Mouse (Mus musculus): ENCODE measurements around the gene Arhgap20. TPM values are rescaled to one million over a fixed set of nuclear protein-coding genes. Genes with fewer than 3 reads are reported as not detected.

Arhgap20 gene
- polyA plus RNA-seq, 1 experiment from 2014 or later = 6.1 TPM

- Histone ChIP-seq H3K36me3 (no peaks in the 10 kb centered on the region), H3K27me3 (no peaks in the 10 kb centered on the region), H3K27ac (replicated peaks) (no peak overlapping the region), H3K4me3 (replicated peaks) (no peak overlapping the region), H3K4me2 (replicated peaks) (no peak overlapping the region), H3K9ac (no peak overlapping the region), H3K4me1 (no peaks in the 10 kb centered on the region), H3K9me3 (replicated peaks) (no peaks in the 10 kb centered on the region)
- WGBS = 77% methylated on average over 9 of the region's 9 CpGs
- ATAC-seq (ENCODE audit: insufficient number of reproducible peaks, low FRiP score, low TSS enrichment, low read depth) = no peak
Observed at GRCm38 (mm10) chr9:51799156-51799555, 34.0 kb downstream of the Arhgap20 start.

GRCm38 (mm10) chr9:51807272-51807671, 42.1 kb downstream of the Arhgap20 start:
- H3K4me1 ChIP-seq = no peaks in the 10 kb centered on the region
- H3K4me3 ChIP-seq (replicated peaks) = no peak overlapping the region
- no peak overlapping the region for H3K27ac ChIP-seq (replicated peaks)
- WGBS = 67% methylated on average over 3 of the region's 3 CpGs
- no peaks in the 10 kb centered on the region for H3K36me3 ChIP-seq
- no peak for ATAC-seq (ENCODE audit: insufficient number of reproducible peaks, low FRiP score, low TSS enrichment, low read depth)
- no peaks in the 10 kb centered on the region for H3K27me3 ChIP-seq
- no peaks in the 10 kb centered on the region for H3K9me3 ChIP-seq (replicated peaks)
- no peak overlapping the region for H3K9ac ChIP-seq
- H3K4me2 ChIP-seq (replicated peaks) = no peak overlapping the region

- WGBS = 87% methylated on average over 1 of the region's 1 CpGs
Observed at GRCm38 (mm10) chr9:51812931-51813330, 47.8 kb downstream of the Arhgap20 start.

DNA sequence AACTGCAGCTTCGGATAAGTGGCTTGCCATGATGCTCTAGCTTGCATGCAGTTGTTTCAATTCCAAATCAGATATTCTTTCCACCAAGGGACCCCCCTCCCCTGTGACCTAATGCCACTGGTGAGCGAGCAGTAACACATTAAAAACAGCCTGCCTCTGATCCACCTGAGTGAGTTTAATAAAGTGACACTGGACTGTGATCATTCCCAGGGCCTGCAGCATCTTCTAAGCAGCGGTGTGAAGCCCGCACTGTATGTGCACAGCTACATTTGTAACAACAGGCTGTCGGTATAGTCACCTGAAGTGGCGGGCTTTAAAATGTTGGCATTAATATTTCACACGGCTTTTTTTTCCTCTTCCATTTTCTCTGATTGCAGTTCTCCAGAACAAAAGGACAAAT, 59.4 kb downstream of the Arhgap20 start:
- Histone ChIP-seq H3K27me3 (no peaks in the 10 kb centered on the region), H3K4me1 (no peaks in the 10 kb centered on the region), H3K27ac (replicated peaks) (no peak overlapping the region), H3K4me3 (replicated peaks) (no peak overlapping the region), H3K9ac (no peak overlapping the region), H3K36me3 (no peaks in the 10 kb centered on the region), H3K4me2 (replicated peaks) (no peak overlapping the region), H3K9me3 (replicated peaks) (no peaks in the 10 kb centered on the region)
- ATAC-seq (ENCODE audit: insufficient number of reproducible peaks, low FRiP score, low TSS enrichment, low read depth) = no peak
- WGBS = 84% methylated on average over 7 of the region's 7 CpGs

More at GRCm38 (mm10) chr9:51812931-51813330, 47.8 kb downstream of the Arhgap20 start:
- no peaks in the 10 kb centered on the region for H3K9me3 ChIP-seq (replicated peaks)
- no peak overlapping the region for H3K27ac ChIP-seq (replicated peaks)
- no peak overlapping the region for H3K4me3 ChIP-seq (replicated peaks)
- ATAC-seq (ENCODE audit: insufficient number of reproducible peaks, low FRiP score, low TSS enrichment, low read depth) = no peak
- H3K9ac ChIP-seq = no peak overlapping the region
- H3K4me2 ChIP-seq (replicated peaks) = no peak overlapping the region
- H3K4me1 ChIP-seq = no peaks in the 10 kb centered on the region
- H3K27me3 ChIP-seq = no peaks in the 10 kb centered on the region
- H3K36me3 ChIP-seq = no peaks in the 10 kb centered on the region

- WGBS = 72% methylated on average over 11 of the region's 11 CpGs
- H3K4me1 ChIP-seq = no peaks in the 10 kb centered on the region
- no peaks in the 10 kb centered on the region for H3K9me3 ChIP-seq (replicated peaks)
- H3K4me2 ChIP-seq (replicated peaks) = no peak overlapping the region
- no peak overlapping the region for H3K27ac ChIP-seq (replicated peaks)
- no peaks in the 10 kb centered on the region for H3K36me3 ChIP-seq
- no peaks in the 10 kb centered on the region for H3K27me3 ChIP-seq
- ATAC-seq (ENCODE audit: insufficient number of reproducible peaks, low FRiP score, low TSS enrichment, low read depth) = no peak
- H3K9ac ChIP-seq = no peak overlapping the region
- H3K4me3 ChIP-seq (replicated peaks) = no peak overlapping the region
Observed at GRCm38 (mm10) chr9:51831596-51831995, 66.5 kb downstream of the Arhgap20 start.

- no peaks in the 10 kb centered on the region for H3K27me3 ChIP-seq
- no peak for ATAC-seq (ENCODE audit: insufficient number of reproducible peaks, low FRiP score, low TSS enrichment, low read depth)
- no peak overlapping the region for H3K4me3 ChIP-seq (replicated peaks)
- H3K9ac ChIP-seq = no peak overlapping the region
- no peaks in the 10 kb centered on the region for H3K36me3 ChIP-seq
- H3K4me1 ChIP-seq = no peaks in the 10 kb centered on the region
- no peak overlapping the region for H3K4me2 ChIP-seq (replicated peaks)
- no peaks in the 10 kb centered on the region for H3K9me3 ChIP-seq (replicated peaks)
- no peak overlapping the region for H3K27ac ChIP-seq (replicated peaks)
- 46% methylated on average over 5 of the region's 5 CpGs for WGBS
Observed at GRCm38 (mm10) chr9:51832368-51832767, 67.2 kb downstream of the Arhgap20 start.

GRCm38 (mm10) chr9:51837716-51838115, 72.6 kb downstream of the Arhgap20 start:
- Histone ChIP-seq H3K9ac (no peak overlapping the region), H3K4me2 (replicated peaks) (no peak overlapping the region), H3K4me3 (replicated peaks) (no peak overlapping the region), H3K27ac (replicated peaks) (no peak overlapping the region), H3K27me3 (no peaks in the 10 kb centered on the region), H3K9me3 (replicated peaks) (no peaks in the 10 kb centered on the region), H3K4me1 (no peaks in the 10 kb centered on the region), H3K36me3 (no peaks in the 10 kb centered on the region)
- 58% methylated on average over 7 of the region's 7 CpGs for WGBS
- no peak for ATAC-seq (ENCODE audit: insufficient number of reproducible peaks, low FRiP score, low TSS enrichment, low read depth)

- no peak for ATAC-seq (ENCODE audit: insufficient number of reproducible peaks, low FRiP score, low TSS enrichment, low read depth)
- no peaks in the 10 kb centered on the region for H3K9me3 ChIP-seq (replicated peaks)
- WGBS = 54% methylated on average over 4 of the region's 4 CpGs
- no peaks in the 10 kb centered on the region for H3K4me1 ChIP-seq
- no peak overlapping the region for H3K27ac ChIP-seq (replicated peaks)
- H3K9ac ChIP-seq = no peak overlapping the region
- no peaks in the 10 kb centered on the region for H3K27me3 ChIP-seq
- no peak overlapping the region for H3K4me2 ChIP-seq (replicated peaks)
- no peaks in the 10 kb centered on the region for H3K36me3 ChIP-seq
- no peak overlapping the region for H3K4me3 ChIP-seq (replicated peaks)
Observed at GRCm38 (mm10) chr9:51843216-51843615, 78.1 kb downstream of the Arhgap20 start.

DNA sequence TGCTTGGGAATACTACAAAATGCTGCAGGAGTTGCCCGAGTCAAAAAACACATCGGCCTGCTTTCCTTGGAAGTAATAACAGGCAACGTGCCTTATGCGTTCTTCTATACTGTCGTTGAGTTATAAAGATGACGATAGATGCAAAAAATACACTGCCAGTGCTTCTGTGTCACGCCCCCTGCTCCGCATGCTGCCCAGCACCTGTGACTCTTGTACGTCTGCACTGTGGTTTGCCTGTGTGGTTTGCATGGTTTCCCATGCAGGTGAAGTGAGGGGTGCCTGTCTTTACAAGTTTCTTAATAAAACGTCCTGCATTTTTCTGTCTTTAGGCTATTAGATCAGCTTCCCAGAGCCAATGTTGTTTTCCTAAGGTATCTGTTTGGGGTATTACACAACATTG, 80.7 kb downstream of the Arhgap20 start:
- no peak for ATAC-seq (ENCODE audit: insufficient number of reproducible peaks, low FRiP score, low TSS enrichment, low read depth)
- H3K4me1 ChIP-seq = no peaks in the 10 kb centered on the region
- no peak overlapping the region for H3K4me2 ChIP-seq (replicated peaks)
- H3K9ac ChIP-seq = no peak overlapping the region
- no peaks in the 10 kb centered on the region for H3K9me3 ChIP-seq (replicated peaks)
- no peak overlapping the region for H3K27ac ChIP-seq (replicated peaks)
- no peak overlapping the region for H3K4me3 ChIP-seq (replicated peaks)
- no peaks in the 10 kb centered on the region for H3K27me3 ChIP-seq
- WGBS = 75% methylated on average over 10 of the region's 10 CpGs
- no peaks in the 10 kb centered on the region for H3K36me3 ChIP-seq

- Histone ChIP-seq H3K9ac (no peak overlapping the region), H3K27ac (replicated peaks) (no peak overlapping the region), H3K4me2 (replicated peaks) (no peak overlapping the region), H3K27me3 (no peaks in the 10 kb centered on the region), H3K36me3 (no peaks in the 10 kb centered on the region), H3K9me3 (replicated peaks) (no peaks in the 10 kb centered on the region), H3K4me1 (no peaks in the 10 kb centered on the region), H3K4me3 (replicated peaks) (no peak overlapping the region)
- no peak for ATAC-seq (ENCODE audit: insufficient number of reproducible peaks, low FRiP score, low TSS enrichment, low read depth)
- 82% methylated on average over 5 of the region's 5 CpGs for WGBS
Observed at GRCm38 (mm10) chr9:51853772-51854171, 88.6 kb downstream of the Arhgap20 start.

- WGBS = 81% methylated on average over 3 of the region's 3 CpGs
- Histone ChIP-seq H3K27ac (replicated peaks) (no peak overlapping the region), H3K9me3 (replicated peaks) (no peaks in the 10 kb centered on the region), H3K9ac (no peak overlapping the region), H3K36me3 (no peaks in the 10 kb centered on the region), H3K4me1 (no peaks in the 10 kb centered on the region), H3K4me3 (replicated peaks) (no peak overlapping the region), H3K27me3 (no peaks in the 10 kb centered on the region), H3K4me2 (replicated peaks) (no peak overlapping the region)
- no peak for ATAC-seq (ENCODE audit: insufficient number of reproducible peaks, low FRiP score, low TSS enrichment, low read depth)
Observed at GRCm38 (mm10) chr9:51864273-51864672, 99.1 kb downstream of the Arhgap20 start.

DNA sequence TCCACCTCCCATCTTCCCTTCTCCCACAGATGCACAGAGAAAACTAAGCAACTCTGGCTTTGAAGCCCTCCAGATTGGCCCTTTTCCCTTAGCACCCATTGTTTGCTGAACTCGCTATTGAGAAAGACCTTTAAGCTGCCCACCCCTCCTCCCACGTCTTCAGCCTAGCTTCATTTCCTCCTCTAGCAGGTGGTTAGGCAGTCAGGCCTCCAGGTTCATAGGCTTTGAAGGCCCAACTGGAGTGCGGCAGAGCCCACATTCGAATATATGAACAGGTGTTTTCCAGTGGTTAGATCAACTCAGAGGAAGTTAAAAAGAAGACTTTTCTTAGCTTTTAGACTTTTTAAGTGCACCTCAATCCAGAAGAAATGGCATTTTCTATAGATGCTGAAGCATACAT, 101.5 kb downstream of the Arhgap20 start:
- ATAC-seq (ENCODE audit: insufficient number of reproducible peaks, low FRiP score, low TSS enrichment, low read depth) = no peak
- no peak overlapping the region for H3K9ac ChIP-seq
- no peaks in the 10 kb centered on the region for H3K4me1 ChIP-seq
- WGBS = 61% methylated on average over 4 of the region's 4 CpGs
- H3K4me3 ChIP-seq (replicated peaks) = no peak overlapping the region
- no peak overlapping the region for H3K4me2 ChIP-seq (replicated peaks)
- no peaks in the 10 kb centered on the region for H3K9me3 ChIP-seq (replicated peaks)
- no peaks in the 10 kb centered on the region for H3K27me3 ChIP-seq
- H3K27ac ChIP-seq (replicated peaks) = no peak overlapping the region
- no peaks in the 10 kb centered on the region for H3K36me3 ChIP-seq

All from embryonic facial prominence, embryonic 15.5 days (tissue).